Comparison of ENCODE assay signal across 8 mouse cellular contexts in the genomic region with DNA sequence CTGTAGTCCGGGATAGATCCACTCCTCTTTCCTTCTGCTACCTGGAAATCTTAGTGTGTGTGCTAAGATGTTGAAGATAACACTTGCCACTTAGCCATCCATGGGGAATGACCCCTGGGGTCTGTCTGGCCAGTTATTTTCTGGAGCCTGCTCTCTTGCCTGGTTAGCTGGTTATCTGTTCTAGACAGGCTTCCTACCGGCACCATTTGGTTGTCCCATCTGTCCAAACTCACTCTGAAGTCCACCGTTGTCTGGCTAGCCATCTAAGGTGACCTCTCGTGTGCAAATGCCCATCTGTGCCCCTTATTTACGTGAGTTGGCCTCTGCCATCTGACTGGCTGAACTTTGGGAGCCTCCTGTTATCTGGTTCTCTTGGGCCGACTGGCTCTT. TPM values are rescaled to one million over a fixed set of nuclear protein-coding genes. Genes with fewer than 3 reads are reported as not detected.
DNase-seq lines count a peak whose midpoint lies in the region; ATAC-seq and TF ChIP-seq lines count a peak whose summit lies in the region.

No protein-coding gene starts in this region.

- H3K36me3 ChIP-seq in CH12.LX (replicated peaks in 1 of 2; ENCODE audit: control insufficient read depth in 1 of 2, insufficient read depth in 1 of 2, low read length in 1 of 2): peaks cover 13 to 55% of the 10 kb centered on the region in 2 experiments
- H3K36me3 ChIP-seq in embryonic facial prominence, embryonic 15.5 days: peaks cover 9% of the 10 kb centered on the region; the same call in 1 of the 2 replicates
- H3K36me3 ChIP-seq in limb, embryonic 15.5 days: peaks cover 12% of the 10 kb centered on the region
- H3K36me3 ChIP-seq in stomach, postnatal 0 days (ENCODE audit: control insufficient read depth, insufficient read depth, low read length): 0 out of 2 replicates have a peak, but pooled peaks cover 3% of the 10 kb centered on the region

- in situ Hi-C loops in CH12.LX (cut with MboI; ENCODE audit: low pct_ligation_motif_present, low pct_unique_long_range_greater_than_20kb, low sequenced_read_pairs): loop anchor here (5.0 kb wide), 1 partner anchor 37 kb away; no protein-coding TSS in a partner anchor

- peak overlapping the region; percentile 77 for H3K4me3 ChIP-seq in gastrocnemius, adult 2 months
- peak overlapping the region; percentile 89 to 91 (median 90) for H3K4me3 ChIP-seq in CH12.LX (replicated peaks in 1 of 3; ENCODE audit: low read depth in 2 of 3, low read length in 2 of 3, poor library complexity in 1 of 3)
- H3K4me3 ChIP-seq in embryonic facial prominence, embryonic 15.5 days (replicated peaks): peak overlapping the region; percentile 99
- H3K4me3 ChIP-seq in limb, embryonic 15.5 days: peak overlapping the region; percentile 86
- H3K4me3 ChIP-seq in stomach, postnatal 0 days (ENCODE audit: low read depth, low read length): peak overlapping the region; percentile 98

- H3K4me1 ChIP-seq in CH12.LX (ENCODE audit: control insufficient read depth in 1 of 2, insufficient read depth in 2 of 2): peaks cover 11 to 45% of the 10 kb centered on the region in 2 experiments
- peaks cover 39% of the 10 kb centered on the region for H3K4me1 ChIP-seq in embryonic facial prominence, embryonic 15.5 days
- peaks cover 36% of the 10 kb centered on the region for H3K4me1 ChIP-seq in limb, embryonic 15.5 days
- H3K4me1 ChIP-seq in stomach, postnatal 0 days (replicated peaks; ENCODE audit: control insufficient read depth, insufficient read depth): peaks cover 4% of the 10 kb centered on the region; the same call in 1 of the 2 replicates

- no peaks in the 10 kb centered on the region for H3K27me3 ChIP-seq in CH12.LX (replicated peaks)
- H3K27me3 ChIP-seq in embryonic facial prominence, embryonic 15.5 days: no peaks in the 10 kb centered on the region
- H3K27me3 ChIP-seq in limb, embryonic 15.5 days: no peaks in the 10 kb centered on the region
- H3K27me3 ChIP-seq in stomach, postnatal 0 days (ENCODE audit: control insufficient read depth, insufficient read depth, low read length): no peaks in the 10 kb centered on the region

- dilution Hi-C loops in CH12.LX (cut with MboI; ENCODE audit: extremely low pct_ligation_motif_present, extremely low pct_unique_long_range_greater_than_20kb, low sequenced_read_pairs): no loop called here

- peak overlapping the region; percentile 80 for H3K9ac ChIP-seq in CH12.LX (ENCODE audit: insufficient read depth, low read depth)
- peak overlapping the region; percentile 95 for H3K9ac ChIP-seq in embryonic facial prominence, embryonic 15.5 days
- H3K9ac ChIP-seq in limb, embryonic 15.5 days: peak overlapping the region; percentile 86
- H3K9ac ChIP-seq in stomach, postnatal 0 days (ENCODE audit: low read length): peak overlapping the region; percentile 97

- TF ChIP-seq POLR2A in CH12.LX (IDR thresholded peaks at IDR 0.05; ENCODE audit: low read depth, low read length): no peak

- intact Hi-C loops in gastrocnemius, adult 2 months (cut with DNase I): loop anchor here (2.0 kb wide), 1 partner anchor 37 kb away; no protein-coding TSS in a partner anchor

- no peaks in the 10 kb centered on the region for H3K9me3 ChIP-seq in CH12.LX (replicated peaks; ENCODE audit: low read length)
- no peaks in the 10 kb centered on the region for H3K9me3 ChIP-seq in embryonic facial prominence, embryonic 15.5 days (replicated peaks)
- H3K9me3 ChIP-seq in limb, embryonic 15.5 days: no peaks in the 10 kb centered on the region
- no peaks in the 10 kb centered on the region for H3K9me3 ChIP-seq in stomach, postnatal 0 days (ENCODE audit: control insufficient read depth, low read length)

- TF ChIP-seq EP300 in CH12.LX (IDR thresholded peaks at IDR 0.05; ENCODE audit: low read length): no peak
- TF ChIP-seq EP300 in stomach, postnatal 0 days (optimal IDR thresholded peaks at IDR 0.05): no peak

- peak overlapping the region; percentile 88 for H3K4me2 ChIP-seq in CH12.LX (ENCODE audit: insufficient read depth, low read depth, poor library complexity, severe bottlenecking)
- peak overlapping the region; percentile 88 for H3K4me2 ChIP-seq in embryonic facial prominence, embryonic 15.5 days (replicated peaks)
- H3K4me2 ChIP-seq in limb, embryonic 15.5 days: peak overlapping the region; percentile 87
- peak overlapping the region; percentile 90 for H3K4me2 ChIP-seq in stomach, postnatal 0 days (replicated peaks; ENCODE audit: low read depth)

- TF ChIP-seq RAD21 in CH12.LX (IDR thresholded peaks at IDR 0.05; ENCODE audit: low read depth, low read length): no peak

- DNase-seq in gastrocnemius, adult 2 months: no peak
- DNase-seq in gastrocnemius, postnatal 10 days: no peak
- DNase-seq in CH12.LX (ENCODE audit: extremely low read depth): no peak
- no peak for DNase-seq in stomach, postnatal 0 days (ENCODE audit: low spot score)
- DNase-seq in frontal cortex, adult 2 months (ENCODE audit: extremely low spot score in 1 of 2, low spot score in 1 of 2): no peak
- no peak for DNase-seq in frontal cortex, postnatal 25 days (ENCODE audit: low spot score in 2 of 2)

- ATAC-seq in embryonic facial prominence, embryonic 15.5 days (ENCODE audit: insufficient number of reproducible peaks, low FRiP score, low TSS enrichment, low read depth): no peak
- ATAC-seq in limb, embryonic 15.5 days (ENCODE audit: insufficient number of reproducible peaks, low FRiP score, low TSS enrichment, low read depth): no peak
- ATAC-seq in stomach, postnatal 0 days (ENCODE audit: low FRiP score, low TSS enrichment): no peak

- TF ChIP-seq CTCF in gastrocnemius, adult 2 months (IDR thresholded peaks at IDR 0.05): no peak
- no peak for TF ChIP-seq CTCF in CH12.LX (conservative IDR thresholded peaks at IDR 0.05 in 1 of 2, IDR thresholded peaks at IDR 0.05 in 1 of 2; ENCODE audit: low read depth in 2 of 2, low read length in 2 of 2)
- no peak for TF ChIP-seq CTCF in stomach, postnatal 0 days (IDR thresholded peaks at IDR 0.05; ENCODE audit: low read depth)

- peaks cover 54% of the 10 kb centered on the region for H3K79me2 ChIP-seq in CH12.LX (replicated peaks; ENCODE audit: control insufficient read depth, extremely low read depth, insufficient read depth, poor library complexity, severe bottlenecking)

- H3K27ac ChIP-seq in gastrocnemius, adult 2 months: peak overlapping the region; percentile 97
- no peak overlapping the region for H3K27ac ChIP-seq in CH12.LX (ENCODE audit: insufficient read depth, low read depth)
- peak overlapping the region; percentile 90; the same call in 1 of the 2 replicates for H3K27ac ChIP-seq in embryonic facial prominence, embryonic 15.5 days (replicated peaks)
- H3K27ac ChIP-seq in limb, embryonic 15.5 days: no peak overlapping the region
- peak overlapping the region; percentile 97 for H3K27ac ChIP-seq in stomach, postnatal 0 days (replicated peaks)

- 9% methylated on average over 6 of the region's 6 CpGs for WGBS in embryonic facial prominence, embryonic 15.5 days
- 6% methylated on average over 6 of the region's 6 CpGs for WGBS in limb, embryonic 15.5 days
- 4% methylated on average over 6 of the region's 6 CpGs for WGBS in stomach, postnatal 0 days

TF ChIP-seq in CH12.LX, 34 proteins besides CTCF, POLR2A, EP300 and RAD21:
- no peak for TF ChIP-seq CHD2 (IDR thresholded peaks at IDR 0.05; ENCODE audit: low read length)
- TF ChIP-seq SIN3A (IDR thresholded peaks at IDR 0.05; ENCODE audit: low read length): peak; percentile 14; the same call in 1 of the 2 replicates
- no peak for TF ChIP-seq USF2 (conservative IDR thresholded peaks at IDR 0.05; ENCODE audit: low read depth, low read length)
- no peak for TF ChIP-seq TCF12 (IDR thresholded peaks at IDR 0.05; ENCODE audit: low read depth, low read length)

RNA-seq across cellular contexts. Expression of a gene that starts 0.8 kb away (rescaled TPM):
- total RNA-seq in gastrocnemius, adult 2 months (2021): 10 to 100 TPM; 38.2 to 41.8 TPM
- total RNA-seq in gastrocnemius, postnatal 10 days (2021): 10 to 100 TPM; 52.4 to 64.5 TPM
- total RNA-seq in CH12.LX (2012; rRNA removed) (51.7 and 55.4 TPM in 2 replicates), CH12.LX (2014; rRNA removed) (36.4 and 37.0 TPM in 2 replicates)
- 64.3 and 66.0 TPM in 2 replicates for polyA plus RNA-seq in CH12.LX (2012; ENCODE audit: insufficient read length, low read depth)
- 79.7 and 85.9 TPM in 2 replicates for polyA plus RNA-seq in embryonic facial prominence, embryonic 15.5 days (2015; fragmentation: Nextera tagmentation; extraction: Ambion mirVana)
- polyA plus RNA-seq in limb, embryonic 15.5 days (2015; fragmentation: Nextera tagmentation; extraction: Ambion mirVana): 76.1 and 84.4 TPM in 2 replicates
- polyA plus RNA-seq in stomach, postnatal 0 days (2015; fragmentation: Nextera tagmentation; extraction: Ambion mirVana): 76.0 and 78.4 TPM in 2 replicates
- polyA plus RNA-seq in frontal cortex, adult 2 months (2012; rRNA removed): 95.8 and 97.7 TPM in 2 replicates

RNA-seq across cellular contexts. Expression of a gene that starts 13.9 kb away (rescaled TPM):
- total RNA-seq in gastrocnemius, adult 2 months (2021): 1 to 10 TPM; 7.0 to 8.4 TPM
- total RNA-seq in gastrocnemius, postnatal 10 days (2021): 10 to 100 TPM in 1 of 2 experiments, 1 to 10 TPM in 1; 8.5 to 11.4 TPM
- total RNA-seq in CH12.LX (2012; rRNA removed): 57.8 and 60.5 TPM in 2 replicates
- total RNA-seq in CH12.LX (2014; rRNA removed): 43.1 and 48.1 TPM in 2 replicates
- polyA plus RNA-seq in CH12.LX (2012; ENCODE audit: insufficient read length, low read depth): 52.4 and 56.8 TPM in 2 replicates
- polyA plus RNA-seq in embryonic facial prominence, embryonic 15.5 days (2015; fragmentation: Nextera tagmentation; extraction: Ambion mirVana): 47.5 and 48.6 TPM in 2 replicates
- 42.3 and 45.0 TPM in 2 replicates for polyA plus RNA-seq in limb, embryonic 15.5 days (2015; fragmentation: Nextera tagmentation; extraction: Ambion mirVana)
- 27.9 and 30.8 TPM in 2 replicates for polyA plus RNA-seq in stomach, postnatal 0 days (2015; fragmentation: Nextera tagmentation; extraction: Ambion mirVana)
- 47.6 and 48.7 TPM in 2 replicates for polyA plus RNA-seq in frontal cortex, adult 2 months (2012; rRNA removed)

RNA-seq across cellular contexts. Expression of a gene that starts 57.9 kb away (rescaled TPM):
- total RNA-seq in gastrocnemius, adult 2 months (2021): 10 to 100 TPM; 21.2 to 25.2 TPM
- 10 to 100 TPM; 34.9 to 49.0 TPM for total RNA-seq in gastrocnemius, postnatal 10 days (2021)
- total RNA-seq in CH12.LX (2012; rRNA removed) (77.3 TPM in 2 replicates), CH12.LX (2014; rRNA removed) (72.8 and 75.8 TPM in 2 replicates)
- 128 and 145 TPM in 2 replicates for polyA plus RNA-seq in CH12.LX (2012; ENCODE audit: insufficient read length, low read depth)
- polyA plus RNA-seq in embryonic facial prominence, embryonic 15.5 days (2015; fragmentation: Nextera tagmentation; extraction: Ambion mirVana): 179 and 180 TPM in 2 replicates
- polyA plus RNA-seq in limb, embryonic 15.5 days (2015; fragmentation: Nextera tagmentation; extraction: Ambion mirVana): 169 and 174 TPM in 2 replicates
- polyA plus RNA-seq in stomach, postnatal 0 days (2015; fragmentation: Nextera tagmentation; extraction: Ambion mirVana): 41.4 and 45.2 TPM in 2 replicates
- 96.6 and 101 TPM in 2 replicates for polyA plus RNA-seq in frontal cortex, adult 2 months (2012; rRNA removed)

Comparison
In these comparisons a context has a peak if more than half of its experiments do, and no peak if none do; other contexts are left out.
1. H3K27ac ChIP-seq: peak in gastrocnemius, adult 2 months (single experiment), embryonic facial prominence, embryonic 15.5 days (single experiment) and stomach, postnatal 0 days (single experiment); none in CH12.LX (single experiment) and limb, embryonic 15.5 days (single experiment).
2. Peak in every context shown above with its lines, with median percentiles within 50 percentile points of each other: H3K4me3 ChIP-seq, H3K4me2 ChIP-seq and H3K9ac ChIP-seq.